Mouse (Mus musculus): ENCODE data around the gene Ctf1. TPM values are rescaled to one million over a fixed set of nuclear protein-coding genes. Genes with fewer than 3 reads are reported as not detected.

Gene Ctf1
- polyA plus RNA-seq, 1 experiment from 2014 or later = 2.8 TPM

- H3K27ac ChIP-seq (replicated peaks) = no peak overlapping the region
- H3K4me2 ChIP-seq = no peak overlapping the region
- peaks cover 9% of the 10 kb centered on the region for H3K4me1 ChIP-seq (replicated peaks)
- H3K36me3 ChIP-seq (replicated peaks) = no peaks in the 10 kb centered on the region
- H3K9me3 ChIP-seq (replicated peaks) = no peaks in the 10 kb centered on the region
- ATAC-seq (ENCODE audit: insufficient read depth) = no peak
- H3K27me3 ChIP-seq = no peaks in the 10 kb centered on the region
- no peak overlapping the region for H3K9ac ChIP-seq
- 79% methylated on average over 4 of the region's 4 CpGs for WGBS (ENCODE audit: insufficient replicate concordance)
- H3K4me3 ChIP-seq (replicated peaks) = no peak overlapping the region
These were observed 34.9 kb upstream of the Ctf1 start for GRCm38 (mm10) chr7:127677609-127678008.

GRCm38 (mm10) chr7:127678811-127679210, 33.7 kb upstream of the Ctf1 start:
- 62% methylated on average over 2 of the region's 2 CpGs for WGBS (ENCODE audit: insufficient replicate concordance)
- no peak for ATAC-seq (ENCODE audit: insufficient read depth)
- no peak overlapping the region for H3K4me3 ChIP-seq (replicated peaks)
- H3K27me3 ChIP-seq = no peaks in the 10 kb centered on the region
- H3K4me2 ChIP-seq = no peak overlapping the region
- no peak overlapping the region for H3K27ac ChIP-seq (replicated peaks)
- no peaks in the 10 kb centered on the region for H3K9me3 ChIP-seq (replicated peaks)
- H3K36me3 ChIP-seq (replicated peaks) = no peaks in the 10 kb centered on the region
- peaks cover 13% of the 10 kb centered on the region for H3K4me1 ChIP-seq (replicated peaks)
- no peak overlapping the region for H3K9ac ChIP-seq

GRCm38 (mm10) chr7:127680541-127680940, 32.0 kb upstream of the Ctf1 start:
- ATAC-seq (ENCODE audit: insufficient read depth) = no peak
- Histone ChIP-seq H3K27ac (replicated peaks) (no peak overlapping the region), H3K36me3 (replicated peaks) (no peaks in the 10 kb centered on the region), H3K4me2 (no peak overlapping the region), H3K4me3 (replicated peaks) (no peak overlapping the region), H3K27me3 (no peaks in the 10 kb centered on the region), H3K9me3 (replicated peaks) (no peaks in the 10 kb centered on the region), H3K9ac (no peak overlapping the region), H3K4me1 (replicated peaks) (peaks cover 27% of the 10 kb centered on the region)
- WGBS (ENCODE audit: insufficient replicate concordance) = 82% methylated on average over 13 of the region's 13 CpGs

GRCm38 (mm10) chr7:127681888-127682553, 30.5 kb upstream of the Ctf1 start:
- peaks cover 36% of the 10 kb centered on the region for H3K4me1 ChIP-seq (replicated peaks)
- H3K27ac ChIP-seq (replicated peaks) = no peak overlapping the region; the same call in 1 of the 2 replicates
- no peaks in the 10 kb centered on the region for H3K36me3 ChIP-seq (replicated peaks)
- no peak overlapping the region for H3K4me3 ChIP-seq (replicated peaks)
- 48% methylated on average over 8 of the region's 8 CpGs for WGBS (ENCODE audit: insufficient replicate concordance)
- H3K27me3 ChIP-seq = no peaks in the 10 kb centered on the region
- H3K4me2 ChIP-seq = no peak overlapping the region
- H3K9ac ChIP-seq = no peak overlapping the region
- ATAC-seq (ENCODE audit: insufficient read depth) = no peak; the same call in 1 of the 2 replicates
- no peaks in the 10 kb centered on the region for H3K9me3 ChIP-seq (replicated peaks)

GRCm38 (mm10) chr7:127685304-127686018, 27.1 kb upstream of the Ctf1 start:
- Histone ChIP-seq H3K4me2 (no peak overlapping the region), H3K9ac (no peak overlapping the region), H3K4me1 (replicated peaks) (peaks cover 42% of the 10 kb centered on the region), H3K9me3 (replicated peaks) (no peaks in the 10 kb centered on the region), H3K27ac (replicated peaks) (no peak overlapping the region), H3K4me3 (replicated peaks) (no peak overlapping the region), H3K36me3 (replicated peaks) (no peaks in the 10 kb centered on the region), H3K27me3 (no peaks in the 10 kb centered on the region)
- ATAC-seq (ENCODE audit: insufficient read depth) = no peak
- WGBS (ENCODE audit: insufficient replicate concordance) = 78% methylated on average over 14 of the region's 14 CpGs

GRCm38 (mm10) chr7:127686740-127687449, 25.6 kb upstream of the Ctf1 start:
- 68% methylated on average over 11 of the region's 11 CpGs for WGBS (ENCODE audit: insufficient replicate concordance)
- no peak overlapping the region for H3K4me2 ChIP-seq

GRCm38 (mm10) chr7:127688935-127689334, 23.6 kb upstream of the Ctf1 start:
- peaks cover 43% of the 10 kb centered on the region for H3K4me1 ChIP-seq (replicated peaks)
- 77% methylated on average over 7 of the region's 7 CpGs for WGBS (ENCODE audit: insufficient replicate concordance)
- no peaks in the 10 kb centered on the region for H3K9me3 ChIP-seq (replicated peaks)
- no peaks in the 10 kb centered on the region for H3K36me3 ChIP-seq (replicated peaks)
- no peaks in the 10 kb centered on the region for H3K27me3 ChIP-seq
- no peak overlapping the region for H3K27ac ChIP-seq (replicated peaks)
- H3K9ac ChIP-seq = no peak overlapping the region
- no peak overlapping the region for H3K4me2 ChIP-seq
- H3K4me3 ChIP-seq (replicated peaks) = no peak overlapping the region
- no peak for ATAC-seq (ENCODE audit: insufficient read depth)

More at GRCm38 (mm10) chr7:127686740-127687449, 25.6 kb upstream of the Ctf1 start:
- Histone ChIP-seq H3K4me1 (replicated peaks) (peaks cover 49% of the 10 kb centered on the region), H3K27me3 (no peaks in the 10 kb centered on the region), H3K9ac (no peak overlapping the region), H3K9me3 (replicated peaks) (no peaks in the 10 kb centered on the region), H3K4me3 (replicated peaks) (no peak overlapping the region), H3K36me3 (replicated peaks) (no peaks in the 10 kb centered on the region), H3K27ac (replicated peaks) (no peak overlapping the region)
- no peak for ATAC-seq (ENCODE audit: insufficient read depth)

- WGBS (ENCODE audit: insufficient replicate concordance) = 66% methylated on average over 9 of the region's 9 CpGs
- ATAC-seq (ENCODE audit: insufficient read depth) = no peak
- Histone ChIP-seq H3K4me3 (replicated peaks) (no peak overlapping the region), H3K4me2 (no peak overlapping the region), H3K36me3 (replicated peaks) (no peaks in the 10 kb centered on the region), H3K27me3 (no peaks in the 10 kb centered on the region), H3K9ac (no peak overlapping the region), H3K4me1 (replicated peaks) (peaks cover 38% of the 10 kb centered on the region), H3K27ac (replicated peaks) (no peak overlapping the region), H3K9me3 (replicated peaks) (no peaks in the 10 kb centered on the region)
These were observed 22.8 kb upstream of the Ctf1 start for GRCm38 (mm10) chr7:127689626-127690280.

- Histone ChIP-seq H3K9ac (peak overlapping the region; percentile 25; the same call in 1 of the 2 replicates), H3K27ac (replicated peaks) (peak overlapping the region; percentile 24; the same call in 1 of the 2 replicates)
These were observed 21.1 kb upstream of the Ctf1 start for GRCm38 (mm10) chr7:127691221-127691989.

GRCm38 (mm10) chr7:127693290-127693689, 19.2 kb upstream of the Ctf1 start:
- Histone ChIP-seq H3K9me3 (replicated peaks) (no peaks in the 10 kb centered on the region), H3K9ac (no peak overlapping the region), H3K27ac (replicated peaks) (no peak overlapping the region), H3K36me3 (replicated peaks) (no peaks in the 10 kb centered on the region), H3K27me3 (no peaks in the 10 kb centered on the region), H3K4me1 (replicated peaks) (peaks cover 18% of the 10 kb centered on the region), H3K4me2 (no peak overlapping the region), H3K4me3 (replicated peaks) (no peak overlapping the region)
- ATAC-seq (ENCODE audit: insufficient read depth) = no peak
- 87% methylated on average over 8 of the region's 8 CpGs for whole genome bisulfite sequencing (ENCODE audit: insufficient replicate concordance)

More at GRCm38 (mm10) chr7:127691221-127691989, 21.1 kb upstream of the Ctf1 start:
- ATAC-seq (ENCODE audit: insufficient read depth) = 0 out of 2 replicates have a peak, but pooled peaks have one; percentile 15
- Histone ChIP-seq H3K4me1 (replicated peaks) (peaks cover 27% of the 10 kb centered on the region), H3K9me3 (replicated peaks) (no peaks in the 10 kb centered on the region), H3K36me3 (replicated peaks) (no peaks in the 10 kb centered on the region), H3K27me3 (no peaks in the 10 kb centered on the region), H3K4me2 (peak overlapping the region; percentile 55), H3K4me3 (replicated peaks) (peak overlapping the region; percentile 27)
- WGBS (ENCODE audit: insufficient replicate concordance) = 37% methylated on average over 15 of the region's 15 CpGs

All from liver, embryonic 15.5 days (tissue).